Mouse (Mus musculus) right cerebral cortex, postnatal 4 days (tissue): ENCODE measurements around the gene Kdm7a.
A peak's percentile ranks its signal among the peaks of the same experiment; 100 is the strongest.

Experiments
- DNase-seq: peaks from one replicate; pipeline ENCODE4 v3.0.0-alpha.2; 2022

Kdm7a gene

DNA sequence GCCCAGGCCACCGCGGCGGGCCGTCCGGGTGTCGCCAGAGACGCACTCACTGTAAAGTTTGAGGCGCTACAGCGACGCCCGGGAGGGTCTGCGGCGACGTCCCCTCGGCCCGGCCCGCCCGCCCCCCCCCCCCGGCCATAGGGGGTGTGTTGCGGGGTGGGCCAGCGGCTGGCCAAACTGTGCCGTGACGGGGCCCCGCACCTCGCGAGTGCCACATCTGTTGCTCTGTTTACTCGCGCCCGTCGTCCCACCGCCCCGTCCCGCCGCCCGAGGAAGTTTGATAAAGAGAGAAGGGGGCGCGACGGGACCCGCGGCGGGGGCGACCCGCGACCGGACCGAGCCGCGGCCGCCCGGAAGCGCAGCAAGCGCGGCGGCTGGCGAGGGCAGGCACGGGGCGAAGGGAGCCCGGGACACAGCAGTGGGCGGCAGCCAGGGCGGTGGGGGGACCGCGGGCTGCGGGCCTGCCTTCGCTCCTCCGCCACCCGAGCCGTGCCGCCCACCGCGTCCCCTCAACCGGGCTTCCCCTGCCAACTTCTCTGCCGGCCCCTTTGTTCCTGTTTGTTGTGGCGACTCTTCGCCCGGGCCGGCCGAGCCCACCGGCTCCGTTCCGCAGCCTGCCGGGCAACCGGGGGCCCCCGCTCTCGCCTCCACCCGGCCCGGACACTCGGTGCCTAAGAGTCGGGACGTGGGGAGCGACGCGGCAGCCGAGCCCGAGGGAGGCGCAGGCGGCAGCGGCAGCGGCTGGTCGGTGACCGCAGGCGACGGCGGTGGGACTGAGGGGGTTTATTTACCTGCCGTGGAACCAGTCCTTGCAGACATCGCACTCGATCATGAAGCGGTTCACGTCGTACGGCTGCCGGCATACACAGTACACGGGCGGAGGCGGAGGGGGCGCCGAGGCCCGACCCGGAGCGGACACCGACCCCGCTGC lies 674 bp downstream of the Kdm7a start:
- DNase-seq: peak; percentile 40

DNA sequence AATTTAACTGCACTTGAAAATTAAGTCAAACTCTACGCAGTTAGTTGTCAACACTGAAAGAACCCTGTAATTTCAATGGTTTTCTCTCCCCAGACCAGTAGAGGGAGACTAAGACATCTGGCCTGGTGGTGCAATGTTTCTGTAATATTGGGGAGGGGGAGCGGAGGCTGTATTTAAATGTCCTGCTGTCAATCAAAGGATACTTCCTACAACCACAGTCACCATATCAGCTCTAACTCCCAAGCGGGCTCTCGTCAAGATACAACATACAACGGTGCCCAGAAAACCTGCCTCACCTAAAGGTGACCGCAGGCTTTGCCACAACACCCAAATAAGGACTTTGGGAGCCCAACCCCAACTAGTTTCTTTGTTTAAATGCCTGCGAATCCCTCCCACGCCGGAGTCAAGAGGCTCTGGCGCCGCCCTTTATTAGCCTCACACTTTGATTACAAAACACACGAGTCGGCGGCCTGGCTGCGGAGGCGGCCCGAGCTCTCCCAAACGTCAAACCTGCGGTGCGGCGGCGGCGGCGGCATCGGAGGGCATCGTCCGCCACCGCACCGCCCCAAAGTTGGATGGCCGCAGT lies 1.4 kb downstream of the Kdm7a start:
- peak; percentile 22 for DNase-seq

DNA sequence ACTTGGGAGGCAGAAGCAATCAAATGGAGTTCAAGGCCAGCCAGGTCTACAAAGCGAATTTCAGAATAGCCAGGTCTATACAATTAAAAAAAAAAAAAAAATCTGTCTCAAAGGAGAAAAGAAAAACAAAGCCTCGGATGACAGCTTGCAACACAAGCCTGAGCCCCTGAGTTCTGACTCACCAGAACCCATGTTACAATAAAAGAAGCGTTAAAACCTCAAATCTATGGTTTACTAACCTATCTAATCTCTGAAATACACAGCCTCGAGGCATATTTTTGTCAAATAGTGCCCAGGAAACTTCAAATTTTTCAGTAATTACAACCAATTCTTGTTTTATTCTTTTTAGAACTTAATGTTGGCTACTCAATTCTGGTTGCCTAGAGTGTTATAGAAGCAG lies 2.1 kb downstream of the Kdm7a start:
- no peak for DNase-seq

DNA sequence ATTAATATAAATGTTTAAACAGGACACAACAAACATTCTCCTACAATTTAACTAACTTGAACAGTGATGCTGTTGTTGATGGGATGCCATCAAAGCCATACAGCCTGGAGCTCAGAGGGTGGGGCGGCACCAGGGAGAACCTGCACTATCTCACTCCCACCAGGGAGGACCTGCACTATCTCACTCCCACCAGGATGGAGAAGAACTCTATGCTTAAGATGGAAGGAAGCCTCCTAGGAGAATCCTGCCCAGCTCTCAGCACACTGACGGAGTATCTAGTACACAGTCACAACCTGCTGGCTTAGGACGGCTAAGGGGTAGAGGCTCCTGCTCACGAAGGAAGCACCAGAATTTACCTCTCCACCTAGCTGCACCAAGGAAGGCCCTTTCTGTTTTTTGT lies 3.4 kb downstream of the Kdm7a start:
- DNase-seq: no peak

DNA sequence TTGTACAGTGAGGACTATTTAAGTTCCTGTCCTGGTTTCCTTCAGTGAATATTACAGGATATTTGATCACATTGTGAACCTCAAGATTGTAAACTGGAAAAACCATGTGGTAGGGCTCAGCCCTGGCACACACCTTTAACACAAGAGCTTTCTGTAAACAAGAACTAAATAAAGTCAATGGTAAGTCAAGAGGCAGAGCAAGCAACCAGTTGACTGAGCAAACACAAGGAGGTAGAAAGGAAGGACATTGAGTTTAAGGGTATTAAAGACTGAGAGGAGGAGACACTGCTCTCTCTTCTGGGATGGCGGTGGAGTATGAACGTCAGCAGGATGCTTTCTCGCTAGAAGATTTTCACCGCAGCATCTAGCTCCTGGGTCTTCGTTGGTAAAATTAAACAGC lies 13.6 kb downstream of the Kdm7a start:
- DNase-seq: no peak

DNA sequence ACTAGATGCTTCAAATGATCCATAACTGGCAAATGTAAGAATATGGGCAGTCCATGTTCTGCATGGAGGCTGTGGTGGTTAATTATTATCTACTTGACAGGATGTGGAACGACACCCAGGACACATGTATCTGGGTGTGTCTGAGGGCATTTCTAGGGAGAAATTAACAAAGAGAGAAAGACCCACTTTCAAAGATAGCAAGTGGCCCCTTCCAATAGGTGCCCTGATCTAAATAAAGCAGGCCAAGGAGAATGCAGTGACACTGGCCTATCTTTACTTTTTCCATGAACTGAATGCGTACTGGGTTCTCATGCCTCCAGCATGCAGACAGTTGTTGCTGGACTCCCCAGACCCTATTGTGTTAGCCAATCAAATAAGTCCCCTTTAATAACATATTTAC lies 15.1 kb downstream of the Kdm7a start:
- DNase-seq: no peak

DNA sequence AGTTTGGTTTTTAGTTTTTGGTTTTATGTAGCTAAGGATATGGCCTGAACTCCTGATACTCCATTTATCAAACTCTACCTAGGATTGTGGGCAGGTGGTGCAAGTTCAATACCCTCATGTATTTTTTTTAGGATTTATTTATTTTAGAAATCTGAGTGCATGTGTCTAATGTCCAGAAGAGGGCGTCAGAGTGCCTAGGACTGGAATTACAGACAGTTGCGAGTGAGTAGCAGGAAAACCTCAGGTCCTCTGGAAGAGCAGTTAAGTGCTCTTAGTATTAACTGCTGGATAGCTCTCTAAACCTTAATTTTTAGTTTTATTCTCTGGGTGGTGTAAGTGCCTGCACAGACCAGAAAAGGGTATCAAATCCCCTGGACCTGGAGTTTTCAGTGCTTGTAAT lies 19.4 kb downstream of the Kdm7a start:
- DNase-seq: no peak

DNA sequence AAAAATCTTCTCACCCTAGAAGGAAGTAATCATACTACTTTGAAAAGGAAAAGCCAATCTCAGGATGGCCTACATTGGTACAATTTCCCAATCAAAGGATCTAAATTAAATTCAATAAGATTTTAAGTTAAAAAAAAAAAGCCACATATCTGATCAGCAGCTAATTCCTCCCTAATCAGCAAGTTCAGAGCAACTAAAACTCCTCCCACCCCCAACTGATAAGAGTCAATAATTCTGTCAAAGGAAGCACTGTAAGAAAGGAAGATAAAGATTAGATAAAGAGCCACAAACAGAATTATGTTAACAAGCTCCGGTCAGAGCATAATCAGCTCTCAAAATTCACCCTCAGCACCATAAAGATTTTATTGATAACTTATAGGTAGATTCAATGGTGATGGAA lies 37.5 kb downstream of the Kdm7a start:
- no peak for DNase-seq

DNA sequence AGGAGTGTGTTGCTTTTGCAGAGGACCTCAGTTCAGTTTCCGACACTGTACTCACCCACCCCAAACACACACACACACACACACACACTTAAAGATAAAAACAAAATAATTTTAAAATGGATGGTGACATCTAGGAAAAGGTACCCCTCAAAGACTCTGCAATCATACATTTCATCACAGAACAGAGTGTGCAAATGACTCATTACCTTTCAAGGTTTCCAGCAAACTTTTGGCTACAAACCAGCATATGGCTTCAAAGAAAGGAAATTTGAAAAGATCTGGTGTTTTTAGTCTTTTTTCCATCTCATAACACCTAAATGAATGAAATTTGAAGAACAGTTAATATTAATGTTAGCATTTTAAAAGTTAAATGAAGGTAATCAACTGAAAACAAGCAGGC lies 41.7 kb downstream of the Kdm7a start:
- DNase-seq: no peak

DNA sequence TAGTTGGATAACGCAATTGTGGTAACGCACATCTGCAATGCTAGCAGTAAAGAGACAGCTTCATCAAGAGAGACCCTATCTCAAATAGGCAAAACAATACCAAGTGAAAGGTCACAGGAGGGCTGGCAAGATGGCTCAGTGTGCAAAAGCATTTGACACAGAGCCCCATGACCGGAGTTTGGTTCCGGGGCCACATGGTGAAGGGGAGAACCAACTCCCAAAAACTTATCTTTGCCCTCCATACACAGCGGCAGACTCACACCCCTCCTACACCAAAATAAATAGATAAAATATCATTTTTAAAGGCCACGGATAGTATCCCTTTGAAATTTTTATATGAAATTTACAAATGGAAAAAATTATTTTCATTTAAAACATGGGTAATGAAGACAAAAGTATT lies 44.6 kb downstream of the Kdm7a start:
- DNase-seq: no peak

DNA sequence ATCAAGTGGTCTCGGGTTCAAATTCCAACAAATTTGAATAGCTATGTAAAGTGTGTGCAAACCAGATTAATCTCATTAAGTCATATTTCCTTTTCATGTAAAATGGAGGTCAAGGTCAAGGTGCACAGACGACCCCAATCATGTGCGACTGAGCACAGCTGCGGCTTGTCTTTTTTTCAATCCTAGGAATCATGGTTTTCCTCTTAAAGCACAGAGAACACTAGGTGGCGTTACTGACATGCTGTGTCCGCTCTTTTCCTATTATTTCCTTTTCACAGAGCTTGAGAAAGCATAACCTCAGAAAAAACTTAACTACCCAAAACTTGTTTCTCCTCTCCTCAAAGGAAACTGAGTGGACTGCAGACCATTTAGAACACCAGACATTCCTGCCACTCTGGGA lies 60.5 kb downstream of the Kdm7a start:
- DNase-seq: no peak

DNA sequence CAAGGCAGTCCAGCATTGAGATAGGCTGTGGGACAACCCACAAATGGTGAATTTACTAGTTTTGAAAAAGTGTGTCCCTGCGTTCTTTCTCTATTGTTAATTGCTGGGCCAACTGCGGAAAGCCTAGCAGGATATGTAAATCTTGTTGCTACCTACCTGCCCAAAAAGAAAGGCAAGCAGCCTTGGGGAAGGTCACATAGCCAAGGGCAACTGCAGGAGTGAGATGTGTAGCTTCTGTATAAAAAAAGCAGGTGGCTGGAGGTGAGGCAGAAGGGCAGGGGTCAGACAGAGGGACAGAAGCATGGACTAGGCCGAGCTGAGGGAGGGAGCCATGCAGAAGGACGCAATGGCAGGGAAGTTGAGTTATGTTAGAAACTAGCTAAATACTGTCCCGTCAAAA lies 74.0 kb downstream of the Kdm7a start:
- DNase-seq: no peak

DNA sequence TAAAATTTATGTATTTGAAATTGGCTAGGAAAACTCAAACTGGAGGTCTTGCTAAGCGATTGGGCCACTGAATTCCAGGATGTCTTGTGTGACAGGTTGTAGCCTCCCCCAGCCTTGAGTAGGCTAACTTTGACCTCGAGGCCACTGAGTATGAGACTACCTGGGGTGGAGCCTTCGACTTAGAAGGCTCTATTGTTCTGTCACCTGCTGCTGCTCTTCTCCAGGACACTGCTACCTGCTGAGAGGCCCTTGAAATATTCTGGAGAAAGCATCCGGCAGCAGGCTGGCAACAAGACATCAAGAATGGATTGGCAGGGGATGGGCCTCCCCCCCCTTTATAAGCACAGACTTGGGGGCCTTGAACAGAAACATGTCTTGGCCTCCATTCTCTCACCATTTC lies 75.1 kb downstream of the Kdm7a start:
- DNase-seq: no peak

DNA sequence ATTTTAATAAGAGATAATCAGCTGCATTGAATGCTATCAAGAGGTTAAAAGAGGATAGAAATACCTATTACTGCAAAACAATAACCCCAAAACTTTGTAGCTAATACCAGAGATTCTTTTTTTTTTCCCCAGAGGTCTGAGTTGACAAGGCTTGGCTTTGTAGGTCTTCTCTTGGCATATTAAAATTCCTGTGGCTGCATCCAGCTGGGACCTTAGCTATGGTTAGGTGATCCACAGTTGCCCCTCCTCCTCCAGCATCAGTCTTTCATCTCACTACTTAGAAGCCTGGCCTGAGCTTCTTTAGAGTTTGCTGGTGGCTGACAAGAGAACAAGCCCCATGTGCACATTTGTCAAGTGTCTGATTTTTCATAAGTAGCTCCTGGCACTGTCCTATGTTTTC lies 81.9 kb downstream of the Kdm7a start:
- DNase-seq: no peak

DNA sequence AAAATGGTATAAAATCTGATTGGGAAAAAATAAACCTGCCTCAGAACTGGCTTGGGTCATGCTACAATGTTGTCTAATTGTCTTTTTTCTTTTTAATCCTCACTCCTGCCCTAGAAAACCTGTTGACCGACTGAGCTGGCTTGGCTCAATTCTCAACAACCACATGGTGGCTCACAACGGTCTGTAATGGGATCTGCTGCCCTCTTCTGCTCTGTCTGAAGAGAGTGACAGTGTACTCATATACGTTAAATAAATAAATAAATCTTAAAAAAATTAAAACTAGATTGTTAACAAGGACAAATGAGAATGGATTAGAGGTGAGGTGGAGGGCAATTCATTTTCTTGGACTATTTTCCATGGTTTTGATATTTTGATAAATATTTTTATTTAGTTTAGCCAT lies 85.9 kb downstream of the Kdm7a start:
- no peak for DNase-seq

DNA sequence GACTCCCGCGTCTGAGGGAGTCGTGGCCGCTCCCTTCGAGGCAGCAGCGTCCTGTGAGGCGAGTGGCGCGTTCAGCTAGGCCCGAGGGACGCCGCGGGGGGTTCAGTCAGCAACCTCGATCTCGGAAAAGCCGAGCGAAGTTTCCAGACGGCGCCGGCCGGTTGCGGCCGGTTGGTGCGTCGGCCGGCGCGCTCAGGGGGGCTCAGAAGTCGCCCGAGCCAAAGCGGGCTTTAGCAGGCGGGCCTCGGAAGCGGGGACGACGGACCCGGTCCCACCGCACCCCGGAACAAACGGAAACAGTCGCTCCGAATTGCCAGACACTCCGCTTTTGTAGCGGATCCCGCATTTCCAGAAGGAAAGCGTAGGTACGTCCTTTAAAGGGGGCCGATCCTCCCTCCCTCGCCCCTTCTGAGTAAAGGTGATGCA lies 88.1 kb downstream of the Kdm7a start:
- peak; percentile 32 for DNase-seq

DNA sequence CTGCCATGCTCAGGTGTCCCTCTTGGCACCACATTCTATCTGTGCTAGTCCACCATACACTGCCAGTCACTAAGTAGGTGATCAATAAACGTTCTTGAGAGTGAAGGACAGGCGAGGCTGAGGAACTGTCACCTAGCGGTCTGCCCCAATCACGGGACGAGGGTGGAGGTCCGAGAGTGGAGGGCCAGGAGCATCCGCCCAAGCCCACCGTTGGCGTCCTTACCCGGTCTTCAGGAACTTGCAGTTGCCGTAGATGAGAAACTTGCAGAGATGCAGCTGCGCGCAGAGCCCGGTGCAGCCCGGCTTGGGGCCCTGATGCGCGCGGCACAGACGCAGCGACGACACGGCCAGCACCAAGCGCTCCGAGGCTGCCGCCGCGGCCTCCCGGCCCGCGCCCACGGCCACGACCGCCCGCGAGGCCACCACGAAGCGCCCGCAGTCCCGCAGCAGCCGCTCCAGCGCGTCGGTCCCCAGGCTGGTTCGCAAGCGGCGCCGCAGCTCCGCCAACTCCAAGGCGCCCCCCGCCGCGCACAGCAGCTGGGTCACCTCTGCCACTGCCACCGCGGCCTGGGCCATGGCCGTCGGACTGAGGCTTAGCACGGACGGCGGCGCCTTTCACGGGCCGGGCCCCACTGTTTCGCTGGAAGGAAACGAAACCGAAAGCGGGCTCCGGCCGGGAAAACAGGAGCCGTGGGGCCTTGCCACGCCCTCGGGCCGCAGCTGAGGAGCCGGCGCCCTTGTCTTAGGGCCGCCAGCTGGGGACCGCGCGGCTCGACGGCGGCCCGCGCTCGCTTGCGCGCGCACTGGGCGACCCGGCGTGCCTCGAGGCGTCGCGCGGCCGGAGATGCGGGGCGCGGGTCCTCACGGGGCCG lies 88.8 kb downstream of the Kdm7a start, which contains the start of gene Parp12:
TSS of gene Parp12 (minus strand) at position 766 of the 872 bp plus-strand sequence.
- DNase-seq: peak; percentile 47

DNA sequence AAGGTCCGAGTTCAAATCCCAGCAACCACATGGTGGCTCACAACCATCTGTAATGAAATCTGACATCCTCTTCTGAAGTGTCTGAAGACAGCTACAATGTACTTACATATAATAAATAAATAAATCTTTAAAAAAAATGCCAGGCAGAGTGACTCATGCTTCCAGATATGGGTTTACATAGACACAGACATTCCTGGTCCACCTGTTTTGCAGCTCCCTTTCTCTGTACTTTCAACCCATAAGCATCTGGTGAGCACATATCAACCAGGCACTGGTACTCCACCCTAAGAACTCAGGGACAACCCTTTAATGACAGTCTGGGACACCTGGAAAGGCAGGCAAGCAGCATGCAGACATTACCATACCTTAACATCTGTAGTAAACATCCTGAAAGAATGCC lies 91.2 kb downstream of the Kdm7a start:
- no peak for DNase-seq

DNA sequence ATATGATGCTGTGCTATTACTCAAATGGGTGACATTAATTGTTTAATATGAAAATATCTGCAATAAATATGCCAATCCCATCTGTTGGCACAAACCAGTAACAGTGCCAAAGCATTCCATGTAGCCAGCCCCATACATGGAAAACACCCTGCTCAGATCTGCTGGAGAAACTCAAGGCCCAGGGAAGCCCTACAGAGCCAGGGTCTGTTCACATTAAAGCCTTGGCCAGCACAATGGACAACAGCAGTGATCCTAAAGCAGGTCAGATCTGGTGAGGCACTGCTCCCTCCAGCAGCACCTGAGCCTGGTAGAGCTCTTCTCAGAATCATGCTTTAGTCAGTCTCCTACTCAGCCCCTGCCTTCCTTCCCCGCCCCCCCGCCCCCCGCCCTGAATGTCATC lies 93.4 kb downstream of the Kdm7a start:
- no peak for DNase-seq

DNA sequence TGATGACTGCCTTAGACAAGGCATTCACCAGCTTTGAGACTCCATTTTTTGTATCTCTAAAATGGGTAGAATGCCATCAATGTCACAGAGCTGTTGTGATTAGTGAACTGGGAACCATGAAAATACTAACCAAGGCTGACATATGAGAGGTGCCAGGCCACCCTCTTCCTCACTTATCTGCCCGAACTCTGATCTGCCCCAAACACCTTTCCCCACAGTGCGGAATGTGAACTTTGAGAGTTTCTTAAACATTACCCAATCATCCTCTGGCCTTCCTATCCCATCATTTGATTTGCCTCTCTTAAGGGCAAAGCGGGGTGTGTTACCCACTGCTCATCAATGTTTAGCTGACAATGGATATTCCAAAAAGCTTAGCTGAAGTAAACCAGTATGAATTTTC lies 93.9 kb downstream of the Kdm7a start:
- no peak for DNase-seq

DNA sequence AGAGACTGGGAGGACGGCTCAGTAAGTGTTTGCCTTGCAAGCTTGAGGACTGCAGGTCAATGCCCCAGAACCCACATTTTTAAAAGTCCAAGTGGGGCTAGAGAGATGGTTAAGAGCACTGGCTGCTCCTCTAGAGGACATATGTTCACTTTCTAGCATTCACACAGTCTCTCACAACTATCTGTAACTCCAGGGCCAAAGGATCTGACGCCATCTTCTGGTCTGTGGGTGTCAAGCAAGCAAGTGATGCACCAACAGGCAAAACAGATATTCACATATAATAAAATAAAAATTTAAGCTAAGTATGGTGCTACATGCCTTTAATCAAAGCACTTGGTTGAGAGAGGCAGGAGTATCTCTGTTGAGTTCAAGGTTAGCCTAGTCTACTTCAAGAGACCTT lies 99.8 kb downstream of the Kdm7a start:
- DNase-seq: no peak

DNA sequence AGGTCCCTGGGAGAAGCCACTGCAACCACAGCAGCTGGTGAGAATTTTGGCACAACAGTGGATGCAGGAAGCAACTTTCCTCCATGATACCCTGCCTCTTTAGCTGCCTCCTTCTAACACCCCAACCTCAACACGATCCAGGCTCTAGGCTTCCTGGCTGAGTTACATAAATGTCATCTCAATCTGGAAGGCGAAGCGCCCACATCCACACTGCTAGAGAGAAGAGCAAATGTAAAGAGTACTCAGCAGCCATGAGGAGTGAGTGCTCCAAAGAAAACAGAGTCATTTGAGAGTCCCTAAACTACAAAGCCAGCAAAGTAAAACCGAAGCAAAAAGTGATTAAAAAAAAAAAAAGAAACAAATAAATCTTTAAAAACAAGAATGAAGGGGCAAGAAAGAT lies 102.0 kb downstream of the Kdm7a start:
- no peak for DNase-seq
